22 mouse cellular contexts compared by ENCODE assay signal in genomic region chr9:112264982-112265641, GRCm38 (mm10). TPM values are rescaled to one million over a fixed set of nuclear protein-coding genes. Genes with fewer than 3 reads are reported as not detected.
DNase-seq lines count a peak whose midpoint lies in the region; ATAC-seq and TF ChIP-seq lines count a peak whose summit lies in the region.
"Had no signal": no experiment of that assay in that cellular context is flagged by ENCODE, and none has a peak within 500 bp of the region (broad histone marks: within the 10 kb centered on the region; RNA-seq: fewer than 3 reads in every experiment).

No protein-coding gene starts in this region.

- 40% methylated on average over 4 of the region's 4 CpGs for WGBS in liver, embryonic 13.5 days (ENCODE audit: insufficient replicate concordance)
- 62% methylated on average over 4 of the region's 4 CpGs for WGBS in liver, postnatal 0 days (ENCODE audit: insufficient replicate concordance)

- no peaks in the 10 kb centered on the region for H3K9me3 ChIP-seq in liver, embryonic 13.5 days (replicated peaks)
- no peaks in the 10 kb centered on the region for H3K9me3 ChIP-seq in liver, postnatal 0 days (ENCODE audit: low read length)
- H3K9me3 ChIP-seq: embryonic facial prominence, embryonic 15.5 days; forebrain, embryonic 15.5 days; heart, embryonic 10.5 days; hindbrain, embryonic 12.5 days had no signal

- ATAC-seq in common myeloid progenitor, adult 5-6 weeks (replicated peaks; ENCODE audit: low read depth, poor library complexity, severe bottlenecking): peak; percentile 90
- ATAC-seq in liver, embryonic 13.5 days (ENCODE audit: low read depth): peak; percentile 96
- no peak for ATAC-seq in liver, postnatal 0 days
- ATAC-seq: forebrain, embryonic 15.5 days; hindbrain, embryonic 16.5 days; inflammation-experienced regulatory T-cells, adult 6 months had no signal

- H3K4me3 ChIP-seq in liver, embryonic 13.5 days (replicated peaks): no peak overlapping the region
- H3K4me3 ChIP-seq in liver, postnatal 0 days (ENCODE audit: low read depth, low read length): no peak overlapping the region
- H3K4me3 ChIP-seq in layer of hippocampus, adult 2 months: no peak overlapping the region
- H3K4me3 ChIP-seq: embryonic facial prominence, embryonic 15.5 days; forebrain, embryonic 15.5 days; heart, embryonic 10.5 days; hindbrain, embryonic 12.5 days had no signal

- H3K9ac ChIP-seq in liver, embryonic 13.5 days: no peak overlapping the region
- H3K9ac ChIP-seq in liver, postnatal 0 days (replicated peaks): no peak overlapping the region
- H3K9ac ChIP-seq: embryonic facial prominence, embryonic 15.5 days; forebrain, embryonic 15.5 days; hindbrain, embryonic 12.5 days had no signal

- 0 out of 2 replicates have a peak, but pooled peaks have one; percentile 18 for TF ChIP-seq EP300 in liver, postnatal 0 days (IDR thresholded peaks at IDR 0.05; ENCODE audit: low read depth)

- H3K27me3 ChIP-seq in liver, embryonic 13.5 days: no peaks in the 10 kb centered on the region
- no peaks in the 10 kb centered on the region for H3K27me3 ChIP-seq in liver, postnatal 0 days (ENCODE audit: insufficient read depth, low read length)
- H3K27me3 ChIP-seq: CH12.LX; embryonic facial prominence, embryonic 15.5 days; forebrain, embryonic 15.5 days; hindbrain, embryonic 12.5 days had no signal

- no peak overlapping the region for H3K27ac ChIP-seq in liver, embryonic 13.5 days
- no peak overlapping the region for H3K27ac ChIP-seq in liver, postnatal 0 days (ENCODE audit: low read depth)
- no peak overlapping the region for H3K27ac ChIP-seq in layer of hippocampus, adult 2 months
- H3K27ac ChIP-seq: embryonic facial prominence, embryonic 15.5 days; forebrain, embryonic 15.5 days; heart, embryonic 10.5 days; hindbrain, embryonic 12.5 days had no signal

- peak; percentile 9 for DNase-seq in Muller cell, postnatal 12 days (ENCODE audit: inconsistent ontology term)
- peak; percentile 45 for DNase-seq in liver, embryonic 13.5 days
- DNase-seq in liver, postnatal 0 days: no peak
- DNase-seq in cerebellum, postnatal 25 days: no peak
- no peak for DNase-seq in right cerebral cortex, postnatal 36 days (ENCODE audit: low spot score in 2 of 2)
- DNase-seq in left cerebral cortex, postnatal 4 days: no peak
- no peak for DNase-seq in layer of hippocampus, adult 2 months (ENCODE audit: low spot score in 2 of 2)
- DNase-seq: adrenal gland, postnatal 10 days; cerebellum, adult 18-20 months; cerebellum, postnatal 10 days; gastrocnemius, postnatal 36 days; heart, adult 18-20 months; heart, postnatal 10 days; heart, postnatal 4 days had no signal

- intact Hi-C loops in left cerebral cortex, postnatal 4 days (cut with DNase I): no loop called here

- 0 out of 2 replicates have a peak, but pooled peaks cover 9% of the 10 kb centered on the region for H3K4me1 ChIP-seq in liver, embryonic 13.5 days (replicated peaks)
- no peaks in the 10 kb centered on the region for H3K4me1 ChIP-seq in liver, postnatal 0 days (ENCODE audit: insufficient read depth)
- H3K4me1 ChIP-seq: embryonic facial prominence, embryonic 15.5 days; heart, embryonic 10.5 days; hindbrain, embryonic 12.5 days had no signal

- H3K4me2 ChIP-seq in liver, embryonic 13.5 days: no peak overlapping the region
- no peak overlapping the region for H3K4me2 ChIP-seq in liver, postnatal 0 days (ENCODE audit: low read depth, low read length)
- H3K4me2 ChIP-seq: embryonic facial prominence, embryonic 15.5 days; forebrain, embryonic 15.5 days; hindbrain, embryonic 12.5 days had no signal

- no peak for TF ChIP-seq CTCF in liver, postnatal 0 days (IDR thresholded peaks at IDR 0.05; ENCODE audit: low read depth)
- no peak for TF ChIP-seq CTCF in layer of hippocampus, adult 2 months (conservative IDR thresholded peaks at IDR 0.05)

- no peaks in the 10 kb centered on the region for H3K36me3 ChIP-seq in liver, embryonic 13.5 days
- H3K36me3 ChIP-seq in liver, postnatal 0 days (replicated peaks; ENCODE audit: insufficient read depth, low read length): no peaks in the 10 kb centered on the region
- H3K36me3 ChIP-seq: embryonic facial prominence, embryonic 15.5 days; forebrain, embryonic 15.5 days; heart, embryonic 10.5 days; hindbrain, embryonic 12.5 days had no signal

RNA-seq across cellular contexts. Expression of gene Arpp21, which starts 29.4 kb away (rescaled TPM):
- total RNA-seq in common myeloid progenitor, adult 5-6 weeks (2017): 3.5 and 3.7 TPM in 2 replicates
- polyA plus RNA-seq in liver, embryonic 13.5 days (2015; fragmentation: Nextera tagmentation; extraction: Ambion mirVana): 0.81 and 1.1 TPM in 2 replicates
- 0.74 and 1.0 TPM in 2 replicates for polyA plus RNA-seq in liver, postnatal 0 days (2015; fragmentation: Nextera tagmentation; extraction: Ambion mirVana)
- total RNA-seq in left cerebral cortex, postnatal 4 days (2021): 100 to 1,000 TPM; 459 to 577 TPM
- 100 to 1,000 TPM; 242 to 245 TPM for total RNA-seq in layer of hippocampus, adult 2 months (2021)
- total RNA-seq: CH12.LX had no signal

Comparison
In these comparisons a context has a peak if more than half of its experiments do, and no peak if none do; other contexts are left out.
1. DNase-seq: peak in Muller cell, postnatal 12 days (single experiment) and liver, embryonic 13.5 days (single experiment); none in liver, postnatal 0 days (single experiment), cerebellum, postnatal 25 days (0 of 2), right cerebral cortex, postnatal 36 days (0 of 2), left cerebral cortex, postnatal 4 days (single experiment) and layer of hippocampus, adult 2 months (0 of 2).
2. RNA of gene Arpp21, which starts 29.4 kb away (total RNA-seq): 459 to 577 TPM in left cerebral cortex, postnatal 4 days and 242 to 245 TPM in layer of hippocampus, adult 2 months; 3.5 to 3.7 TPM in common myeloid progenitor, adult 5-6 weeks; every median in the first group is over 10 times any median in the second.